Mouse (Mus musculus) heart, adult 2 months (tissue): ENCODE results near the gene Foxo3. TPM values are rescaled to one million over a fixed set of nuclear protein-coding genes. Genes with fewer than 3 reads are reported as not detected.

Experiments
- DNase-seq, 2 experiments: peaks; one replicate each; pipeline ENCODE4 v3.0.0; 2021
- H3K27ac ChIP-seq: fragments of 200-600 bp; 2 replicates; pipeline ENCODE4 v1.8.1; 2022
- H3K27me3 ChIP-seq: fragments of 200-500 bp; 2 replicates; pipeline ENCODE4 v1.6.1; 2012; ENCODE audit warnings: mild to moderate bottlenecking, low read length, inconsistent platforms, mixed read lengths; ENCODE audit not compliant: control insufficient read depth, insufficient read depth
- H3K36me3 ChIP-seq: fragments of 200-500 bp; 2 replicates; pipeline ENCODE4 v1.6.1; 2012; ENCODE audit warnings: low read length, inconsistent platforms; ENCODE audit not compliant: control insufficient read depth, insufficient read depth
- H3K4me1 ChIP-seq: fragments of 200-500 bp; 2 replicates; pipeline ENCODE4 v1.6.1; 2011; ENCODE audit warnings: low read length; ENCODE audit not compliant: control insufficient read depth, insufficient read depth
- H3K4me3 ChIP-seq: fragments of 200-600 bp; 2 replicates; pipeline ENCODE4 v1.8.1; 2022
- H3K79me2 ChIP-seq: fragments of 200-500 bp; replicated peaks from 2 replicates; pipeline ENCODE4 v1.6.1; 2012; ENCODE audit warnings: mild to moderate bottlenecking, inconsistent platforms, low read length, moderate library complexity, mixed read lengths; ENCODE audit not compliant: control insufficient read depth, insufficient read depth
- H3K9ac ChIP-seq: fragments of 200-500 bp; 2 replicates; pipeline ENCODE4 v1.6.1; 2012; ENCODE audit warnings: low read depth, mild to moderate bottlenecking, control low read depth, inconsistent platforms, low read length, mixed read lengths
- CTCF ChIP-seq: fragments of 200-600 bp; IDR thresholded peaks from 2 replicates; pipeline ENCODE4 v1.8.1; 2022; ENCODE audit warnings: antibody characterized with exemption, mild to moderate bottlenecking, moderate library complexity
- EP300 ChIP-seq: fragments of 200-500 bp; IDR thresholded peaks from 2 replicates; pipeline ENCODE4 v1.6.1; 2011; ENCODE audit warnings: low read depth, low read length, control low read depth; ENCODE audit not compliant: insufficient read depth
- POLR2A ChIP-seq: fragments of 200-500 bp; IDR thresholded peaks from 2 replicates; pipeline ENCODE4 v1.6.1; 2011; ENCODE audit warnings: mild to moderate bottlenecking, low read depth, low read length, control low read depth; ENCODE audit not compliant: insufficient read depth
- WGBS: fragments of 180-500 bp; shearing (Covaris S2); methylation state at CpG from one replicate; pipeline ENCODE4 v1.1.7; 2018; 5-methylcytosine and 5-hydroxymethylcytosine counted together
- intact Hi-C: fragments of 180-260 bp; cut with DNase I; formaldehyde crosslinking; loops from one replicate; pipeline ENCODE4 v1.15.1; 2025
- long read RNA-seq: library from polyadenylated mRNA; stranded (forward); transcript quantifications from one replicate; pipeline ENCODE4 v2.0.0, GENCODE M21; 2021
- polyA plus RNA-seq: library from polyadenylated mRNA; depleted of rRNA; stranded (reverse); fragments of >200 nt; gene quantifications from 2 replicates; pipeline ENCODE4 v1.2.3, GENCODE M21; 2012; rRNA removed
- total RNA-seq, 2 experiments: library from RNA; stranded (reverse); gene quantifications; 2 replicates each; pipeline ENCODE4 v1.2.3; 2021

Gene Foxo3
- total RNA-seq (10 to 100 TPM; 72.5 to 89.5 TPM), polyA plus RNA-seq (26.7 and 32.7 TPM in 2 replicates)
- long read RNA-seq, full-length matches to known transcripts, result 10 of 20 reads
- long read RNA-seq, partial matches to known transcripts, result 1 of 20 reads
- long read RNA-seq, other reads (novel, unspliced or antisense), result 9 of 20 reads

- Histone ChIP-seq H3K27me3 (no peaks in the 10 kb centered on the region), H3K4me1 (peaks cover 6% of the 10 kb centered on the region), H3K36me3 (peaks cover 15% of the 10 kb centered on the region), H3K9ac (peak within 1 kb of the TSS; percentile 98), H3K79me2 (0 out of 2 replicates have a peak, but pooled peaks cover 3% of the 10 kb centered on the region), H3K4me3 (peak within 1 kb of the TSS; percentile 90), H3K27ac (peak within 1 kb of the TSS; percentile 100)
- DNase-seq, result peak; percentile 94
- intact Hi-C loops, result loop anchor here (1.0 to 5.0 kb wide), 4 partner anchors 204 to 464 kb away; no protein-coding TSS in a partner anchor
- TF ChIP-seq CTCF (no peak), POLR2A (peak; percentile 90), EP300 (0 out of 2 replicates have a peak, but pooled peaks have one; percentile 4)
- WGBS, result 1% methylated on average over 74 of the region's 88 CpGs
Observed at GRCm38 (mm10) chr10:42276507-42277345, at the start of gene Foxo3. Gene Foxo3 (minus strand): TSS chr10:42276755.

DNA sequence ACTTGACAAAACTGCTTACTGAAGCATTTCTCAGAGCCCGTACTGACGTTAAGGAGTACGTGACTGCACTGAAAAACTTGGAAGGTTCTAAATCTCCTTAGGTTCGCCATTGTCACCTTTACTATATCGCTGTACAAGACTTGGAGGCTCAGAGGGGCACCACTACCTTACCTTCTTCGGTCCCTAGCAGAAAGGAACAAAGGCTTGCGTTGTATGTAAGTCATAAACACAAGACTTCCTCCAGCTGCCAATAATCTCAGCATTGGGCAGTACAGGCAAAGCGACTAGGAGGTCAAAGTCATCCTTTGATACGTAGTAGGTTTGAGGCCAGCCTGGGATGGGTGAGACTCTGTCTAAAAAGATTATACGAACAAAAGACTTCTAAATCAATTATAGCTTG is 48.8 kb upstream of the Foxo3 start:
- Histone ChIP-seq H3K79me2 (no peaks in the 10 kb centered on the region), H3K4me3 (no peak overlapping the region), H3K9ac (no peak overlapping the region), H3K4me1 (no peaks in the 10 kb centered on the region), H3K27me3 (no peaks in the 10 kb centered on the region), H3K27ac (no peak overlapping the region), H3K36me3 (no peaks in the 10 kb centered on the region)
- TF ChIP-seq POLR2A (no peak), CTCF (no peak), EP300 (no peak)
- no peak for DNase-seq
- 95% methylated on average over 10 of the region's 10 CpGs for WGBS
- intact Hi-C loops, result loop anchor here (5.0 kb wide), 1 partner anchor 312 kb away; no protein-coding TSS in a partner anchor

GRCm38 (mm10) chr10:42323978-42324377 is 47.4 kb upstream of the Foxo3 start:
- no peaks in the 10 kb centered on the region for H3K79me2 ChIP-seq
- no peak overlapping the region for H3K9ac ChIP-seq
- no peaks in the 10 kb centered on the region for H3K36me3 ChIP-seq
- DNase-seq, result no peak
- TF ChIP-seq CTCF (no peak), POLR2A (no peak), EP300 (no peak)
- no peaks in the 10 kb centered on the region for H3K4me1 ChIP-seq
- H3K27me3 ChIP-seq, result no peaks in the 10 kb centered on the region
- H3K27ac ChIP-seq, result no peak overlapping the region
- no peak overlapping the region for H3K4me3 ChIP-seq
- intact Hi-C loops, result no loop called here

DNA sequence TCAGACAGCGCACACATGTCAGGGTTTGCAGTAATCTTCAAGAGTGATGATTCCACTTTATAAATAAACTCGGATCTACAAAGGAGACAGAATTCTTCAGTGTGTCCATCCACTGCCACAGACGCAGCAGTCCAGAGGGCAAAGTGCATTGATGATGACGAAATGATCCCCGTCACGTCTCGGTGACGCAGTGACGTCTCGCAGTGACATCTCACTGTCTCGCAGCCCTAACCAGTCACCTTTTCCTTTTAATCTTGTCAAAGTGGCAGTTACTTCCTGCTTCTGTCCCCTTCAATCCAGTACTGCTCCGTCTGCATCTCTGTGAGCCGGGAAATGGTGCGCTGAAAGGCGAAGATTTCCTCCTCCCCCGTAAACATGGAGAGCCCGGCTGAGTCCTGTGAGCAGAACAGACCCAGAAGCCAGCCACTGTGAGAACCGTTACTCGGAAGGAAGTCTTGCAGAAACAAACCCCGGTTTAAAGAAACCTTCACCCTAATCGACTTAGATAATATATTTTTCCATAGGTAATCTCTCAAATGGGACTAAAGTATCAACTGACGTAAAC is 36.7 kb upstream of the Foxo3 start:
- 47% methylated on average over 22 of the region's 22 CpGs for WGBS
- Histone ChIP-seq H3K4me1 (no peaks in the 10 kb centered on the region; the same call in 1 of the 2 replicates), H3K27ac (no peak overlapping the region), H3K27me3 (no peaks in the 10 kb centered on the region), H3K79me2 (no peaks in the 10 kb centered on the region), H3K4me3 (no peak overlapping the region), H3K9ac (no peak overlapping the region), H3K36me3 (no peaks in the 10 kb centered on the region)
- intact Hi-C loops, result no loop called here
- no peak for DNase-seq
- no peak for TF ChIP-seq POLR2A
- no peak for TF ChIP-seq CTCF
- no peak for TF ChIP-seq EP300

DNA sequence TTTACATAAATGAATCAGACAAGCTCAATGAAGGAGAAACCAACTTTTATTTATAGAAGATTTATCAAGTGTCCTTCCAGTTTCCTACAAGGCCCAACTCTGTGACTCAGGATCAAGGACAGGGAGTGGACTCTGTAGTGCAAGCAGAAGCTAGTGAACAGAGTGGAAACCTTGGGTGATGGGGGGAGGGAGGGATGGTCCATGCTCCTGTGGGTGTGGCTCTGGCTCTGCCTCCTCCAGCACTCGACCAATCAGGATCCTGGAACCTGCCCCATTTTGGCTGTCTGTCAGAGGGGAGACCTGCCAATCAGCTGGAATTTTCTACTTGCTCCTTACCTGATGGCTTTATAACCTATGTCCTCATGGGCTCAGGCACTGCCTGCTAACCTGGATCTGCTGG is 36.0 kb upstream of the Foxo3 start:
- Histone ChIP-seq H3K79me2 (no peaks in the 10 kb centered on the region), H3K4me1 (no peaks in the 10 kb centered on the region; the same call in 1 of the 2 replicates), H3K27ac (no peak overlapping the region), H3K9ac (no peak overlapping the region), H3K27me3 (no peaks in the 10 kb centered on the region), H3K4me3 (no peak overlapping the region), H3K36me3 (no peaks in the 10 kb centered on the region)
- intact Hi-C loops, result no loop called here
- no peak for DNase-seq
- whole genome bisulfite sequencing, result 64% methylated on average over 1 of the region's 1 CpGs
- TF ChIP-seq CTCF, result no peak

- Histone ChIP-seq H3K27me3 (no peaks in the 10 kb centered on the region), H3K27ac (no peak overlapping the region), H3K9ac (no peak overlapping the region), H3K4me3 (peak overlapping the region; percentile 28), H3K36me3 (no peaks in the 10 kb centered on the region), H3K79me2 (no peaks in the 10 kb centered on the region), H3K4me1 (no peaks in the 10 kb centered on the region; the same call in 1 of the 2 replicates)
- intact Hi-C loops, result loop anchor here (1.0 to 2.0 kb wide), 2 partner anchors 329 to 426 kb away; no protein-coding TSS in a partner anchor
- TF ChIP-seq EP300 (no peak), POLR2A (no peak), CTCF (no peak)
- 35% methylated on average over 8 of the region's 8 CpGs for WGBS
- peak in 1 of 2 experiments; percentile 34 for DNase-seq
Observed at GRCm38 (mm10) chr10:42308687-42308987, 32.1 kb upstream of the Foxo3 start.
